Mouse (Mus musculus) Patski (cell line): ENCODE data around the gene Hspbap1. TPM values are rescaled to one million over a fixed set of nuclear protein-coding genes. Genes with fewer than 3 reads are reported as not detected.

Source experiments
- ATAC-seq: fragments of 100-300 bp; one replicate; pipeline ENCODE4 v1.8.0; 2021
- CTCF ChIA-PET: fragments of 350-600 bp; sonication (Branson Sonifier 250); formaldehyde crosslinking; loops from one replicate; lab custom pipeline; 2022; ENCODE audit warnings: inconsistent platforms; lab: Charles Lee
- POLR2A ChIA-PET: fragments of 350-600 bp; sonication (Branson Sonifier 250); formaldehyde crosslinking; loops from one replicate; lab custom pipeline; 2022; ENCODE audit warnings: antibody characterized with exemption, inconsistent platforms; lab: Charles Lee
- DNase-seq: peaks from one replicate; pipeline ENCODE4 v3.0.0-alpha.2; 2011; ENCODE audit warnings: low read depth, low spot score
- H3K27me3 ChIP-seq: fragments of 371-371 bp; one replicate; pipeline ENCODE4 v1.5.1; 2021
- CTCF ChIP-seq: fragments of 100-300 bp; IDR thresholded peaks from one replicate; pipeline ENCODE4 v1.5.1; 2021
- in situ Hi-C: fragments of 300-500 bp; cut with MboI; formaldehyde crosslinking; loops from 3 replicates; pipeline ENCODE4 v1.11.1; 2018; ENCODE audit warnings: low pct_unique_long_range_greater_than_20kb, mixed read lengths
- polyA plus RNA-seq: library from polyadenylated mRNA; unstranded; gene quantifications from one replicate; pipeline ENCODE4 v1.2.3, GENCODE M21; 2021

Gene Hspbap1
- polyA plus RNA-seq, 1 experiment from 2014 or later = 14.2 TPM

DNA sequence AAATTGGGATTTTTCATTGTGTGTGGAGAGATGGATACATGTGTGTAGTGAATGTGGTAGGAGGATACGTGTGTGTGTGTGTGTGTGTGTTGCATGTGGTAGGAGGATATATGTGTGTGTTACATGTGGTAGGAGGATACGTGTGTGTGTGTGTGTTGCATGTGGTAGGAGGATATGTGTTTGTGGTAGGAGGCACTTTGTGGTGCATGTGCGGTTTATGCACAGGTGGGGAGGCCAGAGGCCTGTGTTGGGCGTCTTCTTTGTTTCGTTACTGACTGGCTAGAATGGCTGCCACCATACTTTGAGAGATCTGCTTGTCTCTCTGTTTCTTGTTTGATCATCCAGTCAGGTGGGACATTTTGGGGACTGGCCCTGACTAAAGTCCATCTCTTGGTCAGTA lies 28.6 kb upstream of the Hspbap1 start:
- no peak for ATAC-seq
- ChIA-PET POLR2A (interaction anchor here (0.6 kb wide), 1 partner anchor 425 kb away, joined by 4 read pairs; no protein-coding TSS in a partner anchor), CTCF (no interaction called here)
- DNase-seq = no peak
- no peaks in the 10 kb centered on the region for H3K27me3 ChIP-seq
- no peak for TF ChIP-seq CTCF
- in situ Hi-C loops = no loop called here

DNA sequence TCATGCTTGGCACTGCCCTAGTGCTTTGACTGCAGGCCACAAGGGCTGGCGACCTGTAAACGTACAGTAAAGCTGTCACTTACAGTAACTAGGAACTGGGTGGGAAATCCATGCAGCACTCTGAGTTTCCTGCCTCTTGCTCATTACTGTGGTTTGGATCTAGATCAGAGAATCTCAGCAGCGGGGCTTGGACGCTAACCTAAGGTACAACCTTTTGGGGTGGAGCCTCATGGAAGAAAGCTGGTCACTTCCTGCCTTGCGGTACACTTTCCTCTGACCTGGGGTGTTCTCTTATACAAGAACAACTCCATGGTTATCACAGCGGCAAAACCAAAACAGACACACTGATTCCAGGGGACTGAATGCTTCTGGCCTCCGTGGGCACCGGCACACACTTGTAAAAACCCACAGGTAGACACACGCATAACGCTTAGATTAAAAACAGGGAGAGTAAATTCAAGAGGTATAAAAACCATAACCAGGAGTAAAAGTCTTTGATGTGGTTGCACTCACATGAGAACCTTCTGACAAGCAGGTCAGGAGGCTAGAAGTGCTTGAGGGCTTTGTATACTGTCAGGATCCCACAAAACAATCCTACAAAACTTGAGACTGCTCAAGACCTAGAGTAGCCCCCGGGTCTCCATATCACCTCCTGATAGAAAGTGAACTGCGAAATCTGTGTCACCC lies 27.8 kb upstream of the Hspbap1 start:
- no peak for ATAC-seq
- TF ChIP-seq CTCF = no peak

DNA sequence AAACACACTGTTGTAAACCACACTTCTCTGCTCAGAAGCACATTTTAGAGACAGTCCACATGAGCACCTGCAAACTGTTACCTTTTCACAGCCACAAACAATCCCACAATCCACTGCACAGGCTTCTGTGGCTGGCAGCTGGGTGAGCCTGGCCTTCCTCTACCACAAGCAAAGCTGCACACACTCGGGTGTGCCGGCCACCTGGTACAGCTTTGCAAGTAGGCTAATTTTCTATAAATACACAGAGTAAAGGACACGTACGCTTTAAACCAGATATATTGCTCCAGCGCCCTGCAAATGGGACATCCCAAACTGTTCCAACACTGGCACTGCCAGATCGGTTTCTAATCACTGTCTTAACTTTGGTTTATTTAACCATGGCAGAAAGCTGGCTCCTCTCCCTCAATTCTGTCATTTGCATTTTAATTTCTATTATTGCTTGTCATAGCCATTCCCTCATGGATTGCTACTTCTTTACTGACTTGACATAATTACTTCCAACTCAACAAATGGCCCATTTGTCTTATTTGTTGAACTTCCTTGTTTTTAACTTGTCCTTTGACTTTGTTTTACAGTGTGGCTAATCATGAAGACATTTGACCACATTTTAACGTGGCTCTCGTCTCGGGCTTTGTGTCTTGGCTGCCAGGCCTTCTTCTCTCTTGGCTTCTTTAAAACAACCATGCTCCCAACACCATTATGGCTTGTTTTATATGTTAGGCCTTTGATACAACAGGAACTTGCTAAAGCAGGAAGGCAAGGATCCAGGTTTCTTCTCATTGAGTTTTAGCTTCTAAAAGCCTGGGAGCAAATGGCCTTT lies 22.5 kb upstream of the Hspbap1 start:
- ChIA-PET CTCF (interaction anchor here (1.9 kb wide), 1 partner anchor 56 kb away, joined by 3 read pairs; no protein-coding TSS in a partner anchor), POLR2A (no interaction called here)
- TF ChIP-seq CTCF = no peak
- DNase-seq (no peak), ATAC-seq (no peak)
- no peaks in the 10 kb centered on the region for H3K27me3 ChIP-seq
- in situ Hi-C loops = no loop called here

More for the DNA sequence above, 27.8 kb upstream of the Hspbap1 start:
- POLR2A ChIA-PET = no interaction called here
- CTCF ChIA-PET = interaction anchor here (1.2 to 1.4 kb wide), 2 partner anchors 9 to 42 kb away, joined by 3 to 4 read pairs; no protein-coding TSS in a partner anchor
- in situ Hi-C loops = no loop called here
- no peaks in the 10 kb centered on the region for H3K27me3 ChIP-seq
- no peak for DNase-seq

DNA sequence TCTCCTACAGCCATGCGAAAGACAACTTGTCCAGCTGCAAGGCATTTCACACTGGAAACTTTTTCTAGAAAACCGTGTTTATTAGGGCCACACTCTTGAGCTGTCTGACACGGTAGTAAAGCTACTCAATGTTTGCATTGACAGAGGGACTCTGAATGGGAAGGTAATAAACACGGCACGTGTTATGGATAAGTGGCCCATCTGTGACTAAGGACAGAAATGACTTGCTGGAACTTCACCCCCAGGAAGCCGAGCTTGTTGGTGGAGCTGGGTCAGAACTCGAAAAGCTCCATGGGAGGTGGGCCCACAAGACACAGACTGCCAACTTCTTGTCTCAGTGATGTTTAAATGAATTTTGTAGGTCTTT lies 22.0 kb upstream of the Hspbap1 start:
- in situ Hi-C loops = no loop called here
- DNase-seq (no peak), ATAC-seq (no peak)
- ChIA-PET POLR2A (no interaction called here), CTCF (interaction anchor here (1.9 kb wide), 1 partner anchor 55 kb away, joined by 3 read pairs; no protein-coding TSS in a partner anchor)
- no peak for TF ChIP-seq CTCF
- no peaks in the 10 kb centered on the region for H3K27me3 ChIP-seq

DNA sequence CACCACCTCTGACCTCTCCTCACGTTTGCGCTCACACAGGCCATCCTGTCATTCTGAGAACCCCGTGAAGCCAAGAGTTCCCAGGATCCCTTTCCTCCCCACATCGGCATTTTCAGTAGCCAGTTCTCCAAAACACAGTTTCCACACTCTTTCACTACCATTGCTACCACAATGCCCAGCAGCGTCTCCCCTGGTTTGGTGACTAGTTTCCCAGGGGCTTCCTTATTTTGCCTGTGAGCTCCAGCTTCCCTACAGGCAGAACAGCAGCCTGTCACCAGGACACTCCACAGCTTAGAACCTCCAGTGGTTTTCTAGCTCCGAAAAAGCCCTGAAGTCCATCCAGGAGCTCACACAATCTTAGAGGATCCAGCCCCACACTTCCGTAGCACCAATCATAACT lies 20.8 kb upstream of the Hspbap1 start:
- POLR2A ChIA-PET = no interaction called here
- no peaks in the 10 kb centered on the region for H3K27me3 ChIP-seq
- DNase-seq = no peak
- CTCF ChIA-PET = interaction anchor here (1.0 kb wide), 1 partner anchor 16 kb away, joined by 3 read pairs; no protein-coding TSS in a partner anchor
- no peak for ATAC-seq
- no peak for TF ChIP-seq CTCF
- in situ Hi-C loops = no loop called here

DNA sequence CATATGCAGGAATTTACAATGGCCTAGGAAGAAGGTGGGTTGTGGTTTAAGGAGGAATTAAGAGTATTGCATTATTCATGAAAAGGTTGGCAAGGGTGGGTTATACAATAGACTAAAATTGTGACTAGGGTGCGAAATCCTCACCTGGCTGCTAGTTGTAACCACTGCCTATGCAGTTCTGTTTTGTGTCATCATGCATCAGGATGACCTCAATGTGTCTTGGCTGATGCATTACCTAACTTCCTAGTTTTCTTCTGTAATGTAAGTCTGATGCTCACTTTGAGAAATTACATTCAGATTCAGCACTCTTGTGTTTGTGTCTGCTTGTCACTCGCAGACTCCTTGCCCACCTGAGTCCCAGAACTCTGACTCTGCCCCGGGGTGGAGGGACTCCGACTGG lies 18.3 kb upstream of the Hspbap1 start:
- DNase-seq (no peak), ATAC-seq (no peak)
- H3K27me3 ChIP-seq = no peaks in the 10 kb centered on the region
- in situ Hi-C loops = no loop called here
- ChIA-PET POLR2A (no interaction called here), CTCF (no interaction called here)
- no peak for TF ChIP-seq CTCF

DNA sequence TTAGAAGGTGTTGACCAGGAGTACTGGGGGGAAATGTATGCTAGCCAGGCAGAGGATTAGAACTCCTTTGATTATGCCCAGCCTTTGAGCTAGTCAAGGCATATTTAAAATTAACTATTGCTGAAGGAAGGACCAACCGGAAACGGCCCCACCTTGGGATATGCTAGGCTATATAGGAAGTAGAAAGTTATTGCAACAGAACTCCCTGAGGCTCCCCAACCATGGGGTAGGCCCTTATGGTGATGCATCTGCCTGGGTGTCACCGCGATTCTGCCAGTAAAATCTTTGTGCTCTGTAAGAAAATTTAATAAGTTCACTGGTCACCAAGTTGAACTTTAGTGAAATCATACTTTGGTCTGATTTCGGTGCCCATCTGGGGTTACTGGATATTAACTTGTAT lies 16.2 kb upstream of the Hspbap1 start:
- no peak for TF ChIP-seq CTCF
- in situ Hi-C loops = no loop called here
- ATAC-seq = no peak
- H3K27me3 ChIP-seq = no peaks in the 10 kb centered on the region
- ChIA-PET POLR2A (interaction anchor here (0.7 kb wide), 1 partner anchor 10 kb away, joined by 3 read pairs; no protein-coding TSS in a partner anchor), CTCF (no interaction called here)
- DNase-seq = no peak

DNA sequence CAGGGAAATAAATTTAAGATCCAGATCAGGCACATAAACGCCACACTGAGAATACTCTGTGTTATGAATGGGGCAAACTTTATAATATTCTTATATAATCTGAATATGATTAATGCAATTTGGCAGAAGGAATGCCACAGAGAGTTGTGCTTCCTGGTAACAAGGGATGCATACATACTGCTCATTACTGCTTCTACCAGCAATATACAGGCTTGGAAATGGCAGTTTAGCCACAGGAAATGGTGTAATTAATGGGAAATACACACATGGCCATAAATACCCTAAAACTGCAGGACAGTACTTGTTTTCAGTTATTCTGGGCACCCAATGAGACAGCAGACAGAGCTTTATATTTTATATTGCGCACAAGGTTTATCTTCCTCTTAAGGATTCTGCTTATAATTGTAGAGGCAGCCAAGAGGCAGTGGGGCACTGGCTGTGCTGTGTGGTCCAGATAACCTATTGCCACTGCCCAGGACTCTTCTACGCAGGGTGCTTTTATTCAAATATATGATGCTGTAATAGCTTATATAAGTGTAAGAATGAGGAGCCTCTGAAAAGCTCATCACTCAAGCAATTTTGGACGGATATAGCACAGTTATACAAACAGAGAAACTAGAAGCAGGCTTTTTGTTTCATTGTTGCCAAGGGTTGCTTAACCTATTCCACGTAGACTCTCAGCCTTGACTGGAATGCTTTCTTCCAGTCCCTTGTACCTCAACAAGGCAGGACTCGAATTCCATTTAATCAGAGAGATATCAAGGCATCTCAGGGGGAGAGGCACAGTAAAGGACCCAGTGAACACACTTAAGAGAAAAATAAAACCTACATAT lies 14.5 kb upstream of the Hspbap1 start:
- in situ Hi-C loops = no loop called here
- ATAC-seq (no peak), DNase-seq (no peak)
- TF ChIP-seq CTCF = no peak
- no peaks in the 10 kb centered on the region for H3K27me3 ChIP-seq
- ChIA-PET POLR2A (no interaction called here), CTCF (no interaction called here)

DNA sequence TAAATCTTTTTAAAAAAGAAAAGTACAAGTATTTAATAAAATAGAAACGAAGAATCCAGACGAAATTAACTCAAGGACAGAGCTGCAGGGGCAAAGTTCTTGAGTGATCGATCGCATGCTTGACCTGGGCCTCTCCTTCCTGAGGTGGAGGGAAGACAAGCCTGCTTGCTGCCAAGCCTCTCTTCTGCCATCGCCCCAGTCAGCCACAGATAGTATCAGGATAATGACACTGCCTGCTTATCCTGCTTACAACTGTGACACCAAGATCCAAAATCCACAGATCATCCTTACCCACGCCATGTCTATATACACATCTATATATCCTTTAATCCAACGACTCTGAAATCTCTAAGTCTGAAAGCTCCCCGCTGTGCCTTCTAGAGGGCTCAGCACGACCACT lies 13.5 kb upstream of the Hspbap1 start:
- DNase-seq = no peak
- CTCF ChIA-PET = no interaction called here
- in situ Hi-C loops = no loop called here
- no peaks in the 10 kb centered on the region for H3K27me3 ChIP-seq
- ATAC-seq = no peak
- POLR2A ChIA-PET = no interaction called here
- TF ChIP-seq CTCF = no peak

DNA sequence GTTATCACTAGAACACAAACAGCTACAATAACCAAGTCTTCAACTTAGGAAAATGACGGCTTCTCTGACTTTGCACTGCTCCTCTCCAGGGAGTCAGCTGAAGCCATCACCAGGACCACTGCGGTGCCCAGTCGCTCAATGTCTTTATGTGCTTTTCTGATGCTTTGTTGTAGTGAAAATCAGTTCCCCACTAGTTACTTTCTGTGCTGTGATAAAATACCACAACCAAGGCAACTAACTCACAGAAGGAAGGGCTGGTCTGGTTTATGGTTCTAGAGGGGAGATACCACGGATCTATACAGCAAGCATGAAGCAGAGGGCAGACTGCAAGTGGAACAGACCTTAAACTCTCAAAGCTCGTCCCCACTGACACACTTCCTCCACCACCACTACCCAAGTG lies 10.8 kb upstream of the Hspbap1 start:
- CTCF ChIA-PET = no interaction called here
- ATAC-seq = no peak
- POLR2A ChIA-PET = no interaction called here
- no peak for TF ChIP-seq CTCF
- in situ Hi-C loops = no loop called here
- H3K27me3 ChIP-seq = no peaks in the 10 kb centered on the region
- no peak for DNase-seq
